Mouse (Mus musculus): ENCODE data around the gene Tbk1.

GRCm38 (mm10) chr10:121550334-121550733, 36.3 kb downstream of the Tbk1 start:
- TF ChIP-seq POLR2A (IDR thresholded peaks at IDR 0.05; ENCODE audit: borderline replicate concordance, extremely low read depth, low read depth, low read length), result no peak
- TF ChIP-seq CTCF (IDR thresholded peaks at IDR 0.05; ENCODE audit: insufficient read depth, low read length), result no peak

Measured in lung, adult 2 months (tissue).